Mouse (Mus musculus): ENCODE results near the gene Cep112.

Cep112 gene

GRCm38 (mm10) chr11:108447148-108447547 lies 22.2 kb downstream of the Cep112 start:
- peak in 1 of 2 experiments; percentile 27 for DNase-seq (ENCODE audit: low spot score in 2 of 2)

GRCm38 (mm10) chr11:108449811-108450210 lies 24.8 kb downstream of the Cep112 start:
- DNase-seq (ENCODE audit: low spot score in 2 of 2), result peak; percentile 43 to 78

GRCm38 (mm10) chr11:108459599-108459998 lies 34.6 kb downstream of the Cep112 start:
- no peak for DNase-seq (ENCODE audit: low spot score in 2 of 2)

GRCm38 (mm10) chr11:108464138-108464537 lies 39.1 kb downstream of the Cep112 start:
- DNase-seq (ENCODE audit: low spot score in 2 of 2), result no peak

- DNase-seq (ENCODE audit: low spot score in 2 of 2), result no peak
Observed at GRCm38 (mm10) chr11:108464715-108465301, 39.8 kb downstream of the Cep112 start.

GRCm38 (mm10) chr11:108475738-108476137 lies 50.7 kb downstream of the Cep112 start:
- no peak for DNase-seq (ENCODE audit: low spot score in 2 of 2)

GRCm38 (mm10) chr11:108476226-108476625 lies 51.2 kb downstream of the Cep112 start:
- no peak for DNase-seq (ENCODE audit: low spot score in 2 of 2)

GRCm38 (mm10) chr11:108483976-108484375 lies 59.0 kb downstream of the Cep112 start:
- DNase-seq (ENCODE audit: low spot score in 2 of 2), result no peak

GRCm38 (mm10) chr11:108488256-108488655 lies 63.3 kb downstream of the Cep112 start:
- DNase-seq (ENCODE audit: low spot score in 2 of 2), result no peak

GRCm38 (mm10) chr11:108489863-108490262 lies 64.9 kb downstream of the Cep112 start:
- DNase-seq (ENCODE audit: low spot score in 2 of 2), result no peak

- no peak for DNase-seq (ENCODE audit: low spot score in 2 of 2)
Observed at GRCm38 (mm10) chr11:108508190-108508589, 83.2 kb downstream of the Cep112 start.

GRCm38 (mm10) chr11:108527725-108528363 lies 102.9 kb downstream of the Cep112 start:
- no peak for DNase-seq (ENCODE audit: low spot score in 2 of 2)

GRCm38 (mm10) chr11:108532901-108533300 lies 107.9 kb downstream of the Cep112 start:
- DNase-seq (ENCODE audit: low spot score in 2 of 2), result no peak

- DNase-seq (ENCODE audit: low spot score in 2 of 2), result no peak
Observed at GRCm38 (mm10) chr11:108534014-108534413, 109.0 kb downstream of the Cep112 start.

GRCm38 (mm10) chr11:108552997-108553622 lies 128.1 kb downstream of the Cep112 start:
- DNase-seq (ENCODE audit: low spot score in 2 of 2), result no peak

- DNase-seq (ENCODE audit: low spot score in 2 of 2), result no peak
Observed at GRCm38 (mm10) chr11:108553881-108554280, 128.9 kb downstream of the Cep112 start.

- no peak for DNase-seq (ENCODE audit: low spot score in 2 of 2)
Observed at GRCm38 (mm10) chr11:108558544-108558943, 133.6 kb downstream of the Cep112 start.

GRCm38 (mm10) chr11:108559506-108559905 lies 134.5 kb downstream of the Cep112 start:
- no peak for DNase-seq (ENCODE audit: low spot score in 2 of 2)

GRCm38 (mm10) chr11:108562076-108562475 lies 137.1 kb downstream of the Cep112 start:
- DNase-seq (ENCODE audit: low spot score in 2 of 2), result no peak

GRCm38 (mm10) chr11:108586551-108587184 lies 161.7 kb downstream of the Cep112 start:
- DNase-seq (ENCODE audit: low spot score in 2 of 2), result no peak

GRCm38 (mm10) chr11:108593207-108593958 lies 168.4 kb downstream of the Cep112 start:
- no peak for DNase-seq (ENCODE audit: low spot score in 2 of 2)
